Mouse (Mus musculus): Measurements from ENCODE around the gene Gm20449. TPM values are rescaled to one million over a fixed set of nuclear protein-coding genes. Genes with fewer than 3 reads are reported as not detected.
A peak's percentile ranks its signal among the peaks of the same experiment; 100 is the strongest.

Gene Gm20449
- polyA plus RNA-seq, 2 experiments, result 0.43 TPM; not detected in 1

GRCm38 (mm10) chr7:41393048-41393971 lies 105.9 kb downstream of the Gm20449 start, which contains the start of gene AI987944:
Gene AI987944 (minus strand): TSS chr7:41393379.
- Histone ChIP-seq H3K4me2 (replicated peaks; ENCODE audit: low read depth, low read length, severe bottlenecking) (peak within 1 kb of the TSS; percentile 51), H3K4me1 (ENCODE audit: control insufficient read depth, insufficient read depth, low read length) (no peaks in the 10 kb centered on the region), H3K36me3 (ENCODE audit: control insufficient read depth, insufficient read depth, low read length) (no peaks in the 10 kb centered on the region), H3K4me3 (replicated peaks; ENCODE audit: low read length) (peak within 1 kb of the TSS; percentile 57), H3K27me3 (ENCODE audit: control insufficient read depth, insufficient read depth, low read length) (no peaks in the 10 kb centered on the region), H3K9me3 (ENCODE audit: control insufficient read depth, low read length) (no peaks in the 10 kb centered on the region), H3K27ac (replicated peaks; ENCODE audit: low read depth, low read length) (peak within 1 kb of the TSS; percentile 71), H3K9ac (ENCODE audit: low read depth, low read length, severe bottlenecking) (peak within 1 kb of the TSS; percentile 63)
- TF ChIP-seq POLR2A (IDR thresholded peaks at IDR 0.05; ENCODE audit: borderline replicate concordance, extremely low read depth, insufficient read depth, insufficient read length), result no peak
- DNase-seq (ENCODE audit: low spot score) (peak; percentile 94), ATAC-seq (ENCODE audit: low FRiP score, low read depth) (peak; percentile 99)
- under 1% methylated on average over 25 of the region's 25 CpGs for WGBS

Other genes with a start within 250 kb of the Gm20449 start
- 4.7 and 6.9 TPM in 2 replicates for gene AI987944, start 106.0 kb downstream of the Gm20449 start, polyA plus RNA-seq (2012; rRNA removed)
- 12.8 TPM in 2 replicates for gene AI987944, start 106.0 kb downstream of the Gm20449 start, polyA plus RNA-seq (2014; fragmentation: Nextera tagmentation; extraction: Ambion mirVana)
- 0.44 and 0.55 TPM in 2 replicates for gene Vmn2r57, start 50.7 kb downstream of the Gm20449 start, polyA plus RNA-seq (2012; rRNA removed)
- 0.21 and 0.35 TPM in 2 replicates for gene Vmn2r57, start 50.7 kb downstream of the Gm20449 start, polyA plus RNA-seq (2014; fragmentation: Nextera tagmentation; extraction: Ambion mirVana)
- gene AW146154, start 473 bp upstream of the Gm20449 start, polyA plus RNA-seq (2012; rRNA removed), result 11.5 and 12.5 TPM in 2 replicates
- 7.2 and 10.8 TPM in 2 replicates for gene AW146154, start 473 bp upstream of the Gm20449 start, polyA plus RNA-seq (2014; fragmentation: Nextera tagmentation; extraction: Ambion mirVana)
- gene Gm6871, start 74.2 kb upstream of the Gm20449 start, polyA plus RNA-seq (2012; rRNA removed), result 0.09 TPM in 1 of 2 replicates, not detected in the other
- gene Gm6871, start 74.2 kb upstream of the Gm20449 start, polyA plus RNA-seq (2014; fragmentation: Nextera tagmentation; extraction: Ambion mirVana), result not detected in 2 replicates
- 10.6 TPM in 2 replicates for gene 2610021A01Rik, start 99.8 kb upstream of the Gm20449 start, polyA plus RNA-seq (2012; rRNA removed)
- 13.2 and 13.6 TPM in 2 replicates for gene 2610021A01Rik, start 99.8 kb upstream of the Gm20449 start, polyA plus RNA-seq (2014; fragmentation: Nextera tagmentation; extraction: Ambion mirVana)
- 9.5 and 11.4 TPM in 2 replicates for gene Zfp788, start 133.8 kb upstream of the Gm20449 start, polyA plus RNA-seq (2012; rRNA removed)
- 13.4 and 15.7 TPM in 2 replicates for gene Zfp788, start 133.8 kb upstream of the Gm20449 start, polyA plus RNA-seq (2014; fragmentation: Nextera tagmentation; extraction: Ambion mirVana)